Mouse (Mus musculus) cerebellum, postnatal 10 days (tissue): ENCODE results near the gene Myl4.

Source experiments
- DNase-seq, 2 experiments: peaks; one replicate each; pipeline ENCODE4 v3.0.0; 2021; ENCODE audit warnings: mixed read lengths in 2 of 2

The Myl4 gene

DNA sequence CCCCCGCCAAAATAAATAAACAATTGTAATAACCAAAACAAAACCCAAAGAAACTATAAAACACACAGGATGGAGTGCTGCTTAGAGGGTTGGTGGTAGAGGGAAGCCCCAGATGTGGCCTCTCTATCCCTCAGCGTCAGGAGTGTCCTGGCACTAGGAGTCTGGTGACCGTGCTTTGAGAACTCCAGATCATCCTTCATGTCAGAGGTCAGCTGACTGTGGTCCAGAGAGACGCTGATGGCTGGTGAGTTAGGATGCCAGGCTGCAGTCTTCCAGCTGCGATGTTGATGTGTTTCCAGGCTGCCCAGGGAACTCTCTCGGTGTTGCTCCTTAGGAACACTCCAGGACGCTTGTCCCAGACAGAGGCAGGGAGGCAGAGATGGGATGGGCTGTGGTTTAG, 21.6 kb downstream of the Myl4 start:
- no peak for DNase-seq

GRCm38 (mm10) chr11:104572566-104572965, 22.1 kb downstream of the Myl4 start:
- peak; percentile 60 to 64 for DNase-seq

DNA sequence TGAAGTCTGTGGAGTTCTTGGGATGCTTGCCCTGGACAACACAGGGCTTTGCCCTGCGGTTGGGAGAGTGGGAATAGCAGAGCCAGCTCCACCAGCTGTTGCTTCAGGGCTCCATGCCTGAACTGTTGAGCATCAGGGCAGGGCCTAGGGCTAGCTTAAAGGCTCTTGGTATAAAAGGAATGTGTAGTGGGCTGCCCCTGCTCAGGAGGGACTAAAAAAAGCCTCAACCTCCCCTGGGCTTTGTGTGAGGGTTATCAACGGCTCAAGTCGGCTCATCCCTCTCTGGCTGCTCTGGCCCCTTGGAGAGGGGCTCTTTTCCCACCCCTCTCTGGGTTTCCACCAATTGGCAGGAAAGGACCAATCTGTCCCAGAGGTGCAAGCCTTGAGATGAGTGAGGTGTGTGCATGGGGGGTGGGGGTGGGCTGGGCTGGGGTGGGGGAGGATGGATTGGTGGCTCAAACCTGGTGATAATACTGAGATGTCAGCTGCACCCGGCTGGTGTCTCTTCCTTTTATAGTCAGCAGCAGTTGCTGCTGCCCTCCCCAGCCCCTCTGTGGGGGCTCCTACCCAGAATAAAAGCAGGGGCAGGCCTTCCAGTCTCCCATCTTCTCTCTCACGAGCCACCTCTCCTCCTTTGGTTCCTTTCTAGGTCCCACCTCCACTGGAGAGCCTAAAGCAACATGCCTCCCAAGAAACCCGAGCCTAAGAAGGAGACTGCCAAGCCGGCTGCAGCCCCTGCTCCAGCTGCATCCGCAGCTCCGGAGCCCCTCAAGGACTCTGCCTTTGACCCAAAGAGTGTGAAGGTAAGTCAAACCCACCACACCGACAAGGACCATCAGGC, 26.5 kb downstream of the Myl4 start:
- DNase-seq = no peak

GRCm38 (mm10) chr11:104578074-104578473, 27.6 kb downstream of the Myl4 start:
- DNase-seq = no peak

- DNase-seq = no peak
Observed at GRCm38 (mm10) chr11:104579084-104579483, 28.6 kb downstream of the Myl4 start.

GRCm38 (mm10) chr11:104579575-104579974, 29.1 kb downstream of the Myl4 start:
- no peak for DNase-seq

- no peak for DNase-seq
Observed at GRCm38 (mm10) chr11:104580091-104580490, 29.6 kb downstream of the Myl4 start.

GRCm38 (mm10) chr11:104580606-104581005, 30.1 kb downstream of the Myl4 start:
- DNase-seq = no peak

DNA sequence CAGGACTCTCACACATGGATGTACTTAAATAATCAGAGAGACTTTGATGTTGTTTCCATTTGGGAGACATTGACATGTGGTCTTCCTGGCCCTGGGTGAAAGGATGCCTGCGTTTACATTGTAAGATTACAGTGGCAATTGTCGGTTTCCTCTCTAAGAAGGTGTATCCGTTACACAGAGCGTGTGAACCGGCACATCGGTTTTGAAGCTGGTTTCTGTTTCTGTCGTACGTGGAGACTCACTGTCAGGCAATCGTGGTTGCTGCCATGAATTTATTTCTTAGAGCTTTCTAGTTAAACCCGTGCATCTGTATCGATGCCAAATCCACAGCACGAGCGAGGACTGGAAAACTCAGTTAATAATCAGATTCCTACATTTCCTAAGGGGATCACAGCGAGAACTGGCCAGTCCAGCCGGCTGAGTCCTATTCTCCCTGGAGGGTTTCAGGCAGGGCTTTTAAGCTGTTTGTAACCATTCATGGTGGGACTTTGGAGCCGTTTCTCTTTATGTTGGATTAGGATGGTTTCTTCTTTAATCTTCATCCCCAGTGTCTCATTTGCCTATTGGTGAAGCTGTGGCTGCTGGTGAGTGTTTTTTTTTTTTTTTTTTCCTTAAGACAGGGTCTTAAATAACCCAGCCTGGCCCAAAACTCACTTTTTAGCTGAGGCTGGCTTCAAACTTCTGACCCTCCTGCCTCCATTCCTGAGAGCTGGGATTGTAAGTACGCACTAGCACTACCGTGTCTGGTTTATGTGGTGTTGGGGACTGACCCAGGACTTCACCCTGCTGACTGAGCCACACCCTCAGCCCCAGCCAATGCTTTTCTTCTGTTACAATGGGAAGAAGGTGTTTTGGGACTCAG, 31.2 kb downstream of the Myl4 start:
- DNase-seq = no peak

- DNase-seq = no peak
Observed at GRCm38 (mm10) chr11:104582308-104582606, 31.8 kb downstream of the Myl4 start.

DNA sequence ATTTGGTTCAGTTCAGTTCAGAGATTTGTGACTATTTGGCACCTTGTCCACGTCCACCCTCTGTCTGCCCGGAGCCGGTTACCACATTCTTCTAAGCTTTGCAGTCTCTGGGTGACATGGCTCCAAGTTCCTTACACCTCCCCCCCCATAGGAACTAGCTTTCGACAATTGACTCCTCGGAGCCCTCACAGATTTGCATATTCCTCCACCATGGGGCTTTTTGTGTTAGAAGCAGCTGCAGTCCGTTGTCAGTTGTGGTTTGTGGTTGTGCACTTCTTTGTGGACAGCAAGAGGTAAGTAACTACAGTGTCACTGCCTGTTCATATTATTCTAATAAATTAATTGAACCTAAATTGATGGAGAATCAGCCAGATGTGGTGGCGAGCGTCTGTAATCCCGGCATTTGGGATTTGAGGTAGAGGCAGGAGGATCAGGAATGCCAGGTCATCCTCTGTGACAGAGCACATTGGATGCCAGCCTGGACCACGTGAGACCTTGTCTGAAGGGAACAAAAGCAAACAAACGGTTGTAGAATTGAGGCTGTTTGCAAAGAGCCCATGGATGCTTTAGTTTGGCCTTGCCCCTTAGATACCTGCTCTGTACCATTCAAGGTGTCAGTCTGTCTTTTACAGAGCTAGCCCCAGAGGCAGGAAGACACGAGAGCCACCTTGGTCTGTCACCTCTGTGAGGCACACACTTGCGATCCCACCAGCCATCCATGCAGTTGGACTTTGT, 32.3 kb downstream of the Myl4 start:
- no peak for DNase-seq

DNA sequence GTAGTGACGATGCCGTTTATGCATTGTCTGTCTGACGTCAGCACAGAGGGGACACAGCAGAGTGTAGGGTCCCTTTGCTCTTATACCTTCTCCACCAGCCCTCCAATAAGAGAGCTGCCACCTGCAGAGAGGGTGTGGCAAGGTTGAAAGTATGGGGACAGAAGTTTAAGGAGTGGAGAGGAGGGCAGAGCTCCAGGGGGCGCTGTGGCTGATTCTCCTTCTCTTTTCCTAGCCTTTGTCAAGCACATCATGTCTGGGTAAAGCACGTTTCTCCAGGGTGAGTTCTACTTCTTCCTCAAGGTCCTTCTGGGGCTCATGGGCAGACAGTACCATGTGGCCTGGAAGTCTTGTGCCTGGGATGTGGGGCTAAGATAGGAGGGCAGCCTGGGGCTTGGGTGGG, 35.0 kb downstream of the Myl4 start:
- no peak for DNase-seq

DNA sequence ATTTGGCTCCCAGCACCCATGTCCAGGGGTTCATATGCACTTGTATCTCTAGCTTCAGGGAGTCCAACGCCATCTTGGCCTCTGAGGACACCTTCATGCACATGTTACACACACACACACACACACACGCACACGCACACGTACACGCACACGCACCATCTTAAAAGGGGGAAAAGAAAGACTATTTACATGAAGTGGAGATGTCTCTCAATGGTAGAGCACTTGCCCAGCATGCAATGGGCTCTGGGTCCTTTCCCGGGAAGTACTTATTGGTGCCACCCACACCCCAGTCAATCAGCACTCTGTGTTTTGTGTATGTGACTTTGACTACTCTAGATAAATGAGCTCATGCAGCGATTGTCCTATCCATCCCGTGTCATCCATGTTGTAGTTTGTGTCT, 37.4 kb downstream of the Myl4 start:
- no peak for DNase-seq

- no peak for DNase-seq
Observed at GRCm38 (mm10) chr11:104588513-104588912, 38.0 kb downstream of the Myl4 start.

DNA sequence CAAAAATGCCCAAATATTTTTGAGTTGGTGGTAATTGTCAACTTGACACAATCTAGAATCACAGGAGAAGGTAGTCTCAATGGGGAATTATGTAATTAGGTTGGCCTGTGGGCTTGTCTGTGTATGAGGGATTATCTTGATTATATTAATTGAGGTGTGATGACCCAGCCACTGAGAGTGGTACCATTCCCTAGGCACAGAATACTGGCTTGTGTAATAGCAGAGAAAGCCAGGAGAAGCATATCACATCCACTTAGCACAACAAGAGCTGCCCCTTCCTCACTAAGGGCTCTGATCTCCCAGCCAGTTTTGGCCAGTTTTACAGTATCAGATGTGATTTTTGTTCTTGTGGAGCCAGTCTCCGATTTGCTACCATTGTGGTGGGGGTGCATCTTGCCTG, 39.1 kb downstream of the Myl4 start:
- DNase-seq = no peak

DNA sequence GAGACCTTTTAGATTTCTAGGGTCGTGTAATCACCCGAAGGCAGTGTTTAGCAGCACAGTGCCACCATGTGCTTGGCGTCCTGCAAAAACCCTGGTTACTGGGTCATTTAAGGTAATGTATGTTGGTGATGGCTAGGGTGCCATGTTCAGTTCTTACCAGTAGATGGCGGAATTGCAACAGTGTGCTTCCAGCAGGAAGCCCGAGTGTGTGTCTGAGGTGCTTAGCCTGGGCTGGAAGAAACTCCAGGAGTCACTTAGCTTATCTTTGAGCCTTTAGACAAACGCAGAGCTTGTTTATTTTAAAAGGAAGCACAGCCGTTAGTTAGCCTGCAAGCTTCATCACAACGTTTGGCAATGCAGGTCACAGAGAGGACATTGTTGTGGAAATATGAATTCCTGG, 39.7 kb downstream of the Myl4 start:
- DNase-seq = peak; percentile 92 to 95

- DNase-seq = no peak
Observed at GRCm38 (mm10) chr11:104592066-104592835, 41.8 kb downstream of the Myl4 start.

- no peak for DNase-seq
Observed at GRCm38 (mm10) chr11:104596365-104596764, 45.9 kb downstream of the Myl4 start.

GRCm38 (mm10) chr11:104599265-104599945, 48.9 kb downstream of the Myl4 start:
- peak; percentile 38 to 55 for DNase-seq

DNA sequence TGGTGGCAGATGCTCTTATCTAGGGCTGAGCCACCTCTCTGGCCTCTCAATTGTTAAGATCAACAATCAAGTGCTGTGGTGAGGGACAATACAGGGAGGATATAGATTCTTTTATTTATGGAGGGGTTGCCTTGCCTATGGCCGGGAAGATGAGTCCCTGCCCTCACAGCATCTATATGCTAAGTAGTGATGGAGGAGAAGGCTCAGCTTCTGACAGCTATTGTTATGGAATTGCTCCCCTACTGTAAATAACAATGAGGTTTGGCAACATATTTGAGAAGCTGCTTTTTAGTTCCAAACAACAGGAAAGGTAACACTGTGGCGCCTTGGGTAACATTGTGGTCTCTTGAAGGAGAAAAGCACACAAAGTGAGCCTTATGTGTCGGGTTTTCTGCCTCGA, 50.2 kb downstream of the Myl4 start:
- DNase-seq = no peak

GRCm38 (mm10) chr11:104604192-104604591, 53.7 kb downstream of the Myl4 start:
- DNase-seq = no peak
